In the genomic region with DNA sequence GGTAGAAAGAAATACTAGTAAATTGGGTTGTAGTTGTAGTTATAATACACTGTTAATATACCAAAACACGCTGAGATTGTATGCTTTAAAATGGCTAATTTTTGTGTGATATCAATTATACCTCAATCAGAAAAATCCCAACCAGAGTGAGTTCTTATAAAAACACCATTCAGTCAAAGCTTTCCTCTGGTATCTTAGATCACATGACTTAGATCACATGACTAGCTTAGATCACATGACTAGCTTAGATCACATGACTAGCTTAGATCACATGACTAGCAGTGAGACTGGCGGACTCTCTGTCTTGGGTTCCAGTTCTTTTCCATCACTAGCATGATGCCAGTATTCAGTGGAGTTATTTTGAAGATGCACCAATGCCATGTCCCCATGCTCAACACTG, we compare ENCODE assay signal across 28 mouse cellular contexts.
"Had no signal": no experiment of that assay in that cellular context is flagged by ENCODE, and none has a peak within 500 bp of the region (broad histone marks: within the 10 kb centered on the region; RNA-seq: fewer than 3 reads in every experiment).

No protein-coding gene starts in this region.

- H3K4me2 ChIP-seq: limb, embryonic 12.5 days; limb, embryonic 13.5 days; limb, embryonic 15.5 days; liver, embryonic 11.5 days; liver, embryonic 12.5 days; liver, embryonic 13.5 days; liver, embryonic 15.5 days; lung, embryonic 14.5 days; lung, embryonic 15.5 days; midbrain, embryonic 11.5 days; midbrain, embryonic 12.5 days; midbrain, embryonic 13.5 days; midbrain, embryonic 15.5 days had no signal

- H3K4me1 ChIP-seq: liver, embryonic 12.5 days; liver, embryonic 13.5 days; liver, embryonic 15.5 days; megakaryocyte, embryonic 14.5 days; midbrain, embryonic 10.5 days; midbrain, embryonic 12.5 days; midbrain, embryonic 15.5 days had no signal

- H3K27me3 ChIP-seq: limb, embryonic 12.5 days; limb, embryonic 13.5 days; limb, embryonic 15.5 days; liver, embryonic 12.5 days; liver, embryonic 13.5 days; liver, embryonic 15.5 days; lung, embryonic 15.5 days; megakaryocyte, embryonic 14.5 days; midbrain, embryonic 12.5 days; midbrain, embryonic 13.5 days; midbrain, embryonic 15.5 days had no signal

- H3K27ac ChIP-seq: left cerebral cortex, adult 2 months; limb, embryonic 10.5 days; limb, embryonic 12.5 days; limb, embryonic 13.5 days; limb, embryonic 15.5 days; liver, embryonic 12.5 days; liver, embryonic 13.5 days; liver, embryonic 14.5 days; liver, embryonic 15.5 days; lung, embryonic 15.5 days; macrophage; midbrain, embryonic 10.5 days; midbrain, embryonic 12.5 days; midbrain, embryonic 13.5 days; midbrain, embryonic 15.5 days had no signal

- H3K4me3 ChIP-seq: left cerebral cortex, adult 2 months; limb, embryonic 10.5 days; limb, embryonic 12.5 days; limb, embryonic 13.5 days; limb, embryonic 15.5 days; liver, embryonic 12.5 days; liver, embryonic 13.5 days; liver, embryonic 15.5 days; lung, embryonic 15.5 days; megakaryocyte, embryonic 14.5 days; midbrain, embryonic 10.5 days; midbrain, embryonic 12.5 days; midbrain, embryonic 13.5 days; midbrain, embryonic 15.5 days had no signal

- DNase-seq: left cerebral cortex, postnatal 4 days; liver; liver, embryonic 13.5 days; liver, postnatal 0 days; lung, adult 18-20 months; lung, embryonic 14.5 days; lung, postnatal 10 days; lung, postnatal 14 days; lung, postnatal 36 days; lung, postnatal 4 days; midbrain, embryonic 14.5 days had no signal

- H3K36me3 ChIP-seq: limb, embryonic 10.5 days; limb, embryonic 12.5 days; limb, embryonic 13.5 days; limb, embryonic 15.5 days; liver, embryonic 12.5 days; liver, embryonic 13.5 days; liver, embryonic 15.5 days; lung, embryonic 15.5 days; midbrain, embryonic 10.5 days; midbrain, embryonic 12.5 days; midbrain, embryonic 13.5 days; midbrain, embryonic 15.5 days had no signal
